In genomic region chr1:34802290-34802642, GRCm38 (mm10) we compare ENCODE assay signal across 8 mouse cellular contexts. TPM values are rescaled to one million over a fixed set of nuclear protein-coding genes. Genes with fewer than 3 reads are reported as not detected.
DNase-seq lines count a peak whose midpoint lies in the region; ATAC-seq and TF ChIP-seq lines count a peak whose summit lies in the region.

No protein-coding gene starts in this region.

- no peak for ATAC-seq in heart, embryonic 11.5 days (replicated peaks; ENCODE audit: insufficient number of reproducible peaks, low FRiP score, low TSS enrichment)
- no peak; the same call in 1 of the 2 replicates for ATAC-seq in heart, postnatal 0 days (ENCODE audit: insufficient read depth, low read depth)
- peak; percentile 17; the same call in 1 of the 2 replicates for ATAC-seq in liver, embryonic 11.5 days (replicated peaks; ENCODE audit: low FRiP score)
- ATAC-seq in midbrain, postnatal 0 days (ENCODE audit: low FRiP score): peak; percentile 28; the same call in 1 of the 2 replicates

- no peak for TF ChIP-seq CTCF in bone marrow macrophage, adult 2 months (IDR thresholded peaks at IDR 0.05; ENCODE audit: low read depth, low read length)
- TF ChIP-seq CTCF in heart, postnatal 0 days (IDR thresholded peaks at IDR 0.05; ENCODE audit: low read depth): no peak
- TF ChIP-seq CTCF in midbrain, postnatal 0 days (IDR thresholded peaks at IDR 0.05): no peak

- H3K4me3 ChIP-seq in heart, embryonic 11.5 days (ENCODE audit: low read depth, low read length): peak overlapping the region; percentile 74
- peak overlapping the region; percentile 99 for H3K4me3 ChIP-seq in bone marrow macrophage, adult 2 months (ENCODE audit: insufficient read depth, low read length)
- peak overlapping the region; percentile 81 for H3K4me3 ChIP-seq in heart, postnatal 0 days (ENCODE audit: low read depth, low read length)
- peak overlapping the region; percentile 65 for H3K4me3 ChIP-seq in liver, embryonic 11.5 days (ENCODE audit: low read depth, low read length)
- peak overlapping the region; percentile 68 for H3K4me3 ChIP-seq in midbrain, postnatal 0 days (ENCODE audit: low read depth, low read length)

- no peak for TF ChIP-seq EP300 in heart, postnatal 0 days (IDR thresholded peaks at IDR 0.05; ENCODE audit: low read depth)

- WGBS in heart, embryonic 11.5 days (ENCODE audit: insufficient replicate concordance): 19% methylated on average over 7 of the region's 7 CpGs
- 31% methylated on average over 7 of the region's 7 CpGs for WGBS in heart, postnatal 0 days
- 30% methylated on average over 7 of the region's 7 CpGs for WGBS in liver, embryonic 11.5 days
- 22% methylated on average over 7 of the region's 7 CpGs for WGBS in midbrain, postnatal 0 days

- DNase-seq in heart, postnatal 25 days (ENCODE audit: low spot score): no peak
- DNase-seq in heart, postnatal 0 days (ENCODE audit: low spot score): no peak
- no peak for DNase-seq in liver, embryonic 11.5 days (ENCODE audit: low spot score)
- DNase-seq in midbrain, postnatal 0 days (ENCODE audit: low spot score): no peak
- peak; percentile 77 for DNase-seq in thymus, postnatal 25 days
- no peak for DNase-seq in retina, postnatal 1 day

- H3K9me3 ChIP-seq in heart, embryonic 11.5 days (replicated peaks; ENCODE audit: control insufficient read depth, low read length): no peaks in the 10 kb centered on the region
- H3K9me3 ChIP-seq in heart, postnatal 0 days (replicated peaks; ENCODE audit: control insufficient read depth, low read length): no peaks in the 10 kb centered on the region
- no peaks in the 10 kb centered on the region for H3K9me3 ChIP-seq in liver, embryonic 11.5 days (ENCODE audit: control insufficient read depth, low read length)
- no peaks in the 10 kb centered on the region for H3K9me3 ChIP-seq in midbrain, postnatal 0 days (ENCODE audit: low read length)

- intact Hi-C loops in heart, postnatal 25 days (cut with DNase I): loop anchor here (5.0 kb wide), 1 partner anchor 65 kb away; no protein-coding TSS in a partner anchor

- H3K4me2 ChIP-seq in heart, embryonic 11.5 days: peak overlapping the region; percentile 94
- peak overlapping the region; percentile 100 for H3K4me2 ChIP-seq in heart, postnatal 0 days (ENCODE audit: low read depth, low read length)
- H3K4me2 ChIP-seq in liver, embryonic 11.5 days: peak overlapping the region; percentile 92
- H3K4me2 ChIP-seq in midbrain, postnatal 0 days (ENCODE audit: low read depth, low read length, poor library complexity, severe bottlenecking): peak overlapping the region; percentile 81

- H3K9ac ChIP-seq in heart, embryonic 11.5 days (ENCODE audit: low read depth, low read length): peak overlapping the region; percentile 75
- no peak overlapping the region for H3K9ac ChIP-seq in heart, postnatal 0 days (replicated peaks; ENCODE audit: low read depth, low read length)
- H3K9ac ChIP-seq in liver, embryonic 11.5 days (ENCODE audit: low read depth, low read length): no peak overlapping the region
- H3K9ac ChIP-seq in midbrain, postnatal 0 days (replicated peaks; ENCODE audit: low read length, poor library complexity, severe bottlenecking): peak overlapping the region; percentile 82

- no peak overlapping the region for H3K27ac ChIP-seq in heart, embryonic 11.5 days (ENCODE audit: low read depth, low read length)
- H3K27ac ChIP-seq in bone marrow macrophage, adult 2 months (ENCODE audit: insufficient read depth, low read depth, low read length): no peak overlapping the region
- no peak overlapping the region for H3K27ac ChIP-seq in heart, postnatal 0 days (ENCODE audit: low read depth)
- H3K27ac ChIP-seq in liver, embryonic 11.5 days (ENCODE audit: low read depth, low read length): no peak overlapping the region
- peak overlapping the region; percentile 80 for H3K27ac ChIP-seq in midbrain, postnatal 0 days (ENCODE audit: low read depth, low read length)

- H3K4me1 ChIP-seq in heart, embryonic 11.5 days (ENCODE audit: control insufficient read depth, insufficient read depth, low read length): peaks cover 22% of the 10 kb centered on the region
- H3K4me1 ChIP-seq in bone marrow macrophage, adult 2 months (ENCODE audit: control insufficient read depth, insufficient read depth, low read length): peaks cover 27% of the 10 kb centered on the region
- peaks cover 14% of the 10 kb centered on the region for H3K4me1 ChIP-seq in heart, postnatal 0 days (ENCODE audit: control insufficient read depth, insufficient read depth)
- 0 out of 2 replicates have a peak, but pooled peaks cover 3% of the 10 kb centered on the region for H3K4me1 ChIP-seq in liver, embryonic 11.5 days (replicated peaks; ENCODE audit: control insufficient read depth, insufficient read depth, low read length)
- H3K4me1 ChIP-seq in midbrain, postnatal 0 days (ENCODE audit: insufficient read depth, low read length): peaks cover 11% of the 10 kb centered on the region; the same call in 1 of the 2 replicates

- peaks cover 5% of the 10 kb centered on the region for H3K27me3 ChIP-seq in heart, embryonic 11.5 days (ENCODE audit: control insufficient read depth, insufficient read depth, low read length)
- H3K27me3 ChIP-seq in heart, postnatal 0 days (ENCODE audit: control insufficient read depth, insufficient read depth, low read length): 0 out of 2 replicates have a peak, but pooled peaks cover 3% of the 10 kb centered on the region
- H3K27me3 ChIP-seq in liver, embryonic 11.5 days (replicated peaks; ENCODE audit: control insufficient read depth, insufficient read depth, low read length): no peaks in the 10 kb centered on the region
- H3K27me3 ChIP-seq in midbrain, postnatal 0 days (ENCODE audit: insufficient read depth, low read length): no peaks in the 10 kb centered on the region

- TF ChIP-seq POLR2A in bone marrow macrophage, adult 2 months (IDR thresholded peaks at IDR 0.05; ENCODE audit: borderline replicate concordance, low read depth, low read length): no peak

- no peaks in the 10 kb centered on the region for H3K36me3 ChIP-seq in heart, embryonic 11.5 days (ENCODE audit: control insufficient read depth, insufficient read depth, low read length)
- H3K36me3 ChIP-seq in heart, postnatal 0 days (replicated peaks; ENCODE audit: control insufficient read depth, insufficient read depth, low read length): no peaks in the 10 kb centered on the region
- H3K36me3 ChIP-seq in liver, embryonic 11.5 days (ENCODE audit: control insufficient read depth, insufficient read depth, low read length): no peaks in the 10 kb centered on the region
- peaks cover 15% of the 10 kb centered on the region for H3K36me3 ChIP-seq in midbrain, postnatal 0 days (ENCODE audit: insufficient read depth, low read length)

RNA-seq across cellular contexts. Expression of gene Fam168b, which starts 40.6 kb away (rescaled TPM):
- polyA plus RNA-seq in heart, embryonic 11.5 days (2014; fragmentation: Nextera tagmentation; extraction: Ambion mirVana): 33.0 and 53.4 TPM in 2 replicates
- total RNA-seq in heart, postnatal 25 days (2021): 10 to 100 TPM; 43.0 to 45.3 TPM
- 100 and 135 TPM in 2 replicates for polyA plus RNA-seq in bone marrow macrophage, adult 2 months (2012; ENCODE audit: insufficient read depth, insufficient read length, missing spikeins)
- total RNA-seq in heart, postnatal 0 days (2014; rRNA removed; ENCODE audit: low replicate concordance): 83.3 and 96.0 TPM in 2 replicates
- polyA plus RNA-seq in heart, postnatal 0 days (2015; fragmentation: Nextera tagmentation; extraction: Ambion mirVana): 18.9 and 21.5 TPM in 2 replicates
- 54.5 and 56.3 TPM in 2 replicates for polyA plus RNA-seq in liver, embryonic 11.5 days (2014; fragmentation: Nextera tagmentation; extraction: Ambion mirVana)
- 319 and 542 TPM in 2 replicates for total RNA-seq in midbrain, postnatal 0 days (2014; rRNA removed)
- 94.3 and 95.9 TPM in 2 replicates for polyA plus RNA-seq in midbrain, postnatal 0 days (2015; fragmentation: Nextera tagmentation; extraction: Ambion mirVana)

RNA-seq across cellular contexts. Expression of gene Plekhb2, which starts 47.5 kb away (rescaled TPM):
- 58.0 and 62.3 TPM in 2 replicates for polyA plus RNA-seq in heart, embryonic 11.5 days (2014; fragmentation: Nextera tagmentation; extraction: Ambion mirVana)
- 100 to 1,000 TPM; 102 to 114 TPM for total RNA-seq in heart, postnatal 25 days (2021)
- polyA plus RNA-seq in bone marrow macrophage, adult 2 months (2012; ENCODE audit: insufficient read depth, insufficient read length, missing spikeins): 217 and 227 TPM in 2 replicates
- total RNA-seq in heart, postnatal 0 days (2014; rRNA removed; ENCODE audit: low replicate concordance): 78.5 and 79.3 TPM in 2 replicates
- 65.4 and 67.2 TPM in 2 replicates for polyA plus RNA-seq in heart, postnatal 0 days (2015; fragmentation: Nextera tagmentation; extraction: Ambion mirVana)
- 18.0 and 19.5 TPM in 2 replicates for polyA plus RNA-seq in liver, embryonic 11.5 days (2014; fragmentation: Nextera tagmentation; extraction: Ambion mirVana)
- total RNA-seq in midbrain, postnatal 0 days (2014; rRNA removed): 83.3 and 97.3 TPM in 2 replicates
- polyA plus RNA-seq in midbrain, postnatal 0 days (2015; fragmentation: Nextera tagmentation; extraction: Ambion mirVana): 85.1 and 93.1 TPM in 2 replicates

Comparison
In these comparisons a context has a peak if more than half of its experiments do, and no peak if none do; other contexts are left out.
1. H3K9ac ChIP-seq: peak in heart, embryonic 11.5 days (single experiment) and midbrain, postnatal 0 days (single experiment); none in heart, postnatal 0 days (single experiment) and liver, embryonic 11.5 days (single experiment).
2. ATAC-seq: peak in liver, embryonic 11.5 days (single experiment) and midbrain, postnatal 0 days (single experiment); none in heart, embryonic 11.5 days (single experiment) and heart, postnatal 0 days (single experiment).
3. Peak in every context shown above with its lines, with median percentiles within 50 percentile points of each other: H3K4me2 ChIP-seq and H3K4me3 ChIP-seq.